Mouse (Mus musculus) midbrain, embryonic 15.5 days (tissue): ENCODE measurements around the gene Atp2b2. TPM values are rescaled to one million over a fixed set of nuclear protein-coding genes. Genes with fewer than 3 reads are reported as not detected.

Experiments used
- ATAC-seq: fragments of 200-750 bp; cut with Nextera tagmentation; replicated peaks from 2 replicates; pipeline ENCODE4 v1.8.0; 2017; ENCODE audit warnings: moderate TSS enrichment
- H3K27ac ChIP-seq: fragments of 300-500 bp; sonication (generic); 2 replicates; pipeline ENCODE4 v1.5.1; 2015; ENCODE audit warnings: mild to moderate bottlenecking, inconsistent platforms
- H3K27me3 ChIP-seq: fragments of 300-500 bp; sonication (generic); replicated peaks from 2 replicates; pipeline ENCODE4 v1.6.1; 2015; ENCODE audit warnings: inconsistent platforms
- H3K36me3 ChIP-seq: fragments of 300-500 bp; sonication (generic); replicated peaks from 2 replicates; pipeline ENCODE4 v1.6.1; 2015; ENCODE audit warnings: inconsistent platforms
- H3K4me1 ChIP-seq: fragments of 300-500 bp; sonication (generic); 2 replicates; pipeline ENCODE4 v1.6.1; 2015; ENCODE audit warnings: inconsistent platforms
- H3K4me2 ChIP-seq: fragments of 300-500 bp; sonication (generic); 2 replicates; pipeline ENCODE4 v1.6.1; 2015; ENCODE audit warnings: inconsistent platforms, mild to moderate bottlenecking, moderate library complexity
- H3K4me3 ChIP-seq: fragments of 300-500 bp; sonication (generic); 2 replicates; pipeline ENCODE4 v1.5.1; 2015; ENCODE audit warnings: mild to moderate bottlenecking, inconsistent platforms
- H3K9ac ChIP-seq: fragments of 300-500 bp; sonication (generic); 2 replicates; pipeline ENCODE4 v1.6.1; 2015; ENCODE audit warnings: mild to moderate bottlenecking, inconsistent platforms
- H3K9me3 ChIP-seq: fragments of 300-500 bp; sonication (generic); 2 replicates; pipeline ENCODE4 v1.6.1; 2016; ENCODE audit warnings: inconsistent platforms
- WGBS: fragments of 180-500 bp; shearing (Covaris S2); methylation state at CpG from one replicate; pipeline ENCODE4 v1.1.7; 2015; ENCODE audit warnings: mixed read lengths; 5-methylcytosine and 5-hydroxymethylcytosine counted together
- polyA plus RNA-seq: library from polyadenylated mRNA; unstranded; fragments of >200 nt; fragmentation: Nextera tagmentation; extraction: Ambion mirVana; gene quantifications from 2 replicates; pipeline ENCODE4 v1.2.1, GENCODE M21; 2015

Atp2b2 gene
- polyA plus RNA-seq, 1 experiment from 2014 or later = 25.9 TPM

- Histone ChIP-seq H3K27me3 (no peaks in the 10 kb centered on the region), H3K36me3 (0 out of 2 replicates have a peak, but pooled peaks cover 5% of the 10 kb centered on the region), H3K4me3 (no peak overlapping the region), H3K27ac (no peak overlapping the region), H3K4me2 (no peak overlapping the region), H3K9me3 (no peaks in the 10 kb centered on the region), H3K4me1 (peaks cover 15% of the 10 kb centered on the region), H3K9ac (no peak overlapping the region)
- no peak for ATAC-seq
- 86% methylated on average over 5 of the region's 5 CpGs for WGBS
Measured at GRCm38 (mm10) chr6:113792368-113792767, 250.0 kb downstream of the Atp2b2 start.

DNA sequence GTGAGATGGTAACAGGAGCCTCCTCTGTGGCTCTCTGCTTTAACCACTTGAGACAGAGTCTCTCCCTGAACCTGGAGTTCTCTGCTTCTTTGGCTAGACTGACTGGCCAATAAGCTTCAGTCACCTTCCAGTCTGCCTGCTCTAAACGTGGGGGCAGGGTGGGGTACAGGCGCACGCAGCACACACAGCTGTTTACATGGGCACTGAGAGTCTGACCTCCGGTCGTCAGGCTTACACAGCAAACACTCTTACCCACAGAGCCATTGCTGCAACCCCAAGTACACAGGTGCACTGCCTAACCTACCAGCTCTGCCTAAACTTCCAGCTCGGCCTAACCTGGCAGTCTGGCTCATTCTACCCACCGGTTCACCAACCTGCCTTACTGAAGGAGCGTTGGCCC lies 251.4 kb downstream of the Atp2b2 start:
- H3K36me3 ChIP-seq = 0 out of 2 replicates have a peak, but pooled peaks cover 5% of the 10 kb centered on the region
- no peak for ATAC-seq

DNA sequence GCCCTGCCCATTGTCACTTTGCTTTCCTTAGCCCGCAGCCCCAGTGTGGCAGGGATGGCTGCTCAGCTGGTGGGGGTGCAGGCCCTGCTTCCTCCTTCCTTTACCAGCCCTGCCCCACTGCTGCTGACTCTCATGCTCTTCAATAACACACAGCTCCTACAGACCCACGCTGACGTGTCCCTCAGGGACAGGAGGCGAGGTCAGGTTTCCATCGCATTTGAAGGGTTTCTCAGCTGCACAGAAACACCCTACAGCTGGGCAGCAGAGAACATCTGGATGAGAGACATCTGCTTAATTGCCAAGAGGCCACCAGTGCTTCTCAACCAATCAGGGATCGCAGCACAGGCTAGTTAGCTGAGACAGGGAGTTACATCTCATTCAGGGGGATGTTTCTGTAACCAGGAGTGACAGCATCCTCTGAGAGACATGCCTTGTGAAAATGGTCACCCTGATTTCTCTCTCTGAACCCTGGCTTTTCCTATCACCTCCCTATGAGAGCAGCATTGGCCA lies 254.9 kb downstream of the Atp2b2 start:
- Histone ChIP-seq H3K36me3 (0 out of 2 replicates have a peak, but pooled peaks cover 5% of the 10 kb centered on the region), H3K9ac (no peak overlapping the region), H3K9me3 (no peaks in the 10 kb centered on the region), H3K27me3 (no peaks in the 10 kb centered on the region), H3K4me3 (no peak overlapping the region), H3K4me2 (no peak overlapping the region), H3K4me1 (no peaks in the 10 kb centered on the region), H3K27ac (no peak overlapping the region)
- WGBS = 43% methylated on average over 6 of the region's 6 CpGs
- ATAC-seq = no peak

More for the DNA sequence above, 251.4 kb downstream of the Atp2b2 start:
- H3K4me2 ChIP-seq = no peak overlapping the region
- H3K9ac ChIP-seq = no peak overlapping the region
- no peak overlapping the region for H3K27ac ChIP-seq
- H3K9me3 ChIP-seq = no peaks in the 10 kb centered on the region
- no peak overlapping the region for H3K4me3 ChIP-seq
- no peaks in the 10 kb centered on the region for H3K27me3 ChIP-seq
- 79% methylated on average over 8 of the region's 8 CpGs for WGBS
- peaks cover 12% of the 10 kb centered on the region for H3K4me1 ChIP-seq

- no peaks in the 10 kb centered on the region for H3K9me3 ChIP-seq
- no peak overlapping the region for H3K9ac ChIP-seq
- no peak overlapping the region for H3K4me2 ChIP-seq
- H3K27me3 ChIP-seq = no peaks in the 10 kb centered on the region
- ATAC-seq = no peak
- H3K27ac ChIP-seq = no peak overlapping the region
- 0 out of 2 replicates have a peak, but pooled peaks cover 2% of the 10 kb centered on the region for H3K36me3 ChIP-seq
- H3K4me3 ChIP-seq = no peak overlapping the region
- 89% methylated on average over 7 of the region's 7 CpGs for WGBS
- no peaks in the 10 kb centered on the region for H3K4me1 ChIP-seq
Measured at GRCm38 (mm10) chr6:113785658-113786057, 256.8 kb downstream of the Atp2b2 start.

GRCm38 (mm10) chr6:113778229-113778753 lies 264.1 kb downstream of the Atp2b2 start:
- Histone ChIP-seq H3K4me2 (no peak overlapping the region), H3K36me3 (no peaks in the 10 kb centered on the region), H3K9me3 (no peaks in the 10 kb centered on the region), H3K9ac (no peak overlapping the region), H3K4me3 (no peak overlapping the region), H3K27me3 (no peaks in the 10 kb centered on the region), H3K27ac (no peak overlapping the region), H3K4me1 (no peaks in the 10 kb centered on the region)
- WGBS = 58% methylated on average over 7 of the region's 7 CpGs
- ATAC-seq = no peak

GRCm38 (mm10) chr6:113768804-113769203 lies 273.6 kb downstream of the Atp2b2 start:
- Histone ChIP-seq H3K9ac (no peak overlapping the region), H3K27me3 (no peaks in the 10 kb centered on the region), H3K36me3 (peaks cover 16% of the 10 kb centered on the region), H3K27ac (no peak overlapping the region), H3K4me1 (no peaks in the 10 kb centered on the region), H3K4me2 (no peak overlapping the region), H3K4me3 (no peak overlapping the region), H3K9me3 (no peaks in the 10 kb centered on the region)
- no peak for ATAC-seq
- WGBS = 66% methylated on average over 11 of the region's 11 CpGs

GRCm38 (mm10) chr6:113761644-113762043 lies 280.8 kb downstream of the Atp2b2 start:
- Histone ChIP-seq H3K27ac (no peak overlapping the region), H3K4me1 (no peaks in the 10 kb centered on the region), H3K4me2 (no peak overlapping the region), H3K4me3 (no peak overlapping the region), H3K27me3 (no peaks in the 10 kb centered on the region), H3K36me3 (peaks cover 33% of the 10 kb centered on the region; the same call in 1 of the 2 replicates), H3K9me3 (no peaks in the 10 kb centered on the region), H3K9ac (no peak overlapping the region)
- ATAC-seq = peak; percentile 70
- 27% methylated on average over 7 of the region's 7 CpGs for WGBS

- no peaks in the 10 kb centered on the region for H3K27me3 ChIP-seq
- no peak overlapping the region for H3K4me2 ChIP-seq
- ATAC-seq = no peak
- H3K9me3 ChIP-seq = no peaks in the 10 kb centered on the region
- no peak overlapping the region for H3K9ac ChIP-seq
- no peak overlapping the region for H3K27ac ChIP-seq
- H3K4me1 ChIP-seq = no peaks in the 10 kb centered on the region
- H3K4me3 ChIP-seq = no peak overlapping the region
- 65% methylated on average over 17 of the region's 17 CpGs for WGBS
- H3K36me3 ChIP-seq = 0 out of 2 replicates have a peak, but pooled peaks cover 5% of the 10 kb centered on the region
Measured at GRCm38 (mm10) chr6:113749119-113749685, 293.2 kb downstream of the Atp2b2 start.

DNA sequence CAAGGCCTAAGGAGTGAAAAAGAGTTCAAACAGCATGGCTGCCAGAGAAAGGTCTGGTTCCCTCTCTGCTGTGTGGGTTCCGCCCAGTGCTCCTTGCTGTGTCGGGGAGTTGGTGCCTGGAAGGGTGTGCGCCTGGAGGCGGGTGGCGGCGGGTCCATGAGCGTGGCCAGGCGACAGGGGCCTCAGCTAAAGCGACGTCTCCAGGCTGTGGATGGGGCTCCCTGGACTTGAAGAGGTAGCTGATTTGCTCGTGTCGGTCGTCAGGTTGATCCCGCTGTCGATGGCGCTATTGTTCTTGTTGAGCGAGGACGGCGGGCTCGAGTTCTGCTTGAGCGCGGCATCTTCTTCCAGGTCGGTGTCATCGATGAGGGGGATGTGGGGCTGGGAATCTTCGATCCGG lies 294.1 kb downstream of the Atp2b2 start:
- no peaks in the 10 kb centered on the region for H3K27me3 ChIP-seq
- H3K4me3 ChIP-seq = no peak overlapping the region
- no peak overlapping the region for H3K9ac ChIP-seq
- no peaks in the 10 kb centered on the region for H3K4me1 ChIP-seq
- ATAC-seq = 0 out of 2 replicates have a peak, but pooled peaks have one; percentile 42
- H3K4me2 ChIP-seq = no peak overlapping the region
- 32% methylated on average over 26 of the region's 26 CpGs for WGBS
- H3K27ac ChIP-seq = no peak overlapping the region
- no peaks in the 10 kb centered on the region for H3K9me3 ChIP-seq
- H3K36me3 ChIP-seq = 0 out of 2 replicates have a peak, but pooled peaks cover 5% of the 10 kb centered on the region

GRCm38 (mm10) chr6:113747284-113747683 lies 295.1 kb downstream of the Atp2b2 start:
- Histone ChIP-seq H3K4me1 (no peaks in the 10 kb centered on the region), H3K9me3 (no peaks in the 10 kb centered on the region), H3K27ac (no peak overlapping the region), H3K4me3 (no peak overlapping the region), H3K27me3 (no peaks in the 10 kb centered on the region), H3K9ac (no peak overlapping the region), H3K36me3 (no peaks in the 10 kb centered on the region), H3K4me2 (no peak overlapping the region)
- ATAC-seq = no peak
- WGBS = 90% methylated on average over 14 of the region's 14 CpGs

- Histone ChIP-seq H3K36me3 (no peaks in the 10 kb centered on the region), H3K27me3 (no peaks in the 10 kb centered on the region), H3K9me3 (no peaks in the 10 kb centered on the region), H3K4me3 (no peak overlapping the region), H3K27ac (no peak overlapping the region), H3K4me2 (no peak overlapping the region), H3K9ac (no peak overlapping the region), H3K4me1 (peaks cover 2% of the 10 kb centered on the region; the same call in 1 of the 2 replicates)
- ATAC-seq = no peak
Measured at GRCm38 (mm10) chr6:113745117-113745516, 297.3 kb downstream of the Atp2b2 start.

- H3K9me3 ChIP-seq = no peaks in the 10 kb centered on the region
- H3K27me3 ChIP-seq = no peaks in the 10 kb centered on the region
- H3K4me3 ChIP-seq = no peak overlapping the region
- H3K4me1 ChIP-seq = peaks cover 17% of the 10 kb centered on the region
- no peak for ATAC-seq
- H3K9ac ChIP-seq = no peak overlapping the region
- H3K27ac ChIP-seq = no peak overlapping the region
- H3K4me2 ChIP-seq = no peak overlapping the region
- WGBS = 50% methylated on average over 1 of the region's 1 CpGs
- no peaks in the 10 kb centered on the region for H3K36me3 ChIP-seq
Measured at GRCm38 (mm10) chr6:113743111-113743510, 299.3 kb downstream of the Atp2b2 start.

GRCm38 (mm10) chr6:113742321-113742720 lies 300.1 kb downstream of the Atp2b2 start:
- H3K27ac ChIP-seq = no peak overlapping the region
- no peaks in the 10 kb centered on the region for H3K27me3 ChIP-seq
- H3K9ac ChIP-seq = no peak overlapping the region
- no peak overlapping the region for H3K4me2 ChIP-seq
- ATAC-seq = no peak
- H3K4me1 ChIP-seq = peaks cover 17% of the 10 kb centered on the region
- H3K36me3 ChIP-seq = 0 out of 2 replicates have a peak, but pooled peaks cover 1% of the 10 kb centered on the region
- no peaks in the 10 kb centered on the region for H3K9me3 ChIP-seq
- WGBS = 74% methylated on average over 1 of the region's 1 CpGs
- no peak overlapping the region for H3K4me3 ChIP-seq
